Mouse (Mus musculus) intestine, embryonic 14.5 days (tissue): ENCODE results near the gene Mkrn3. TPM values are rescaled to one million over a fixed set of nuclear protein-coding genes. Genes with fewer than 3 reads are reported as not detected.

Experiments
- polyA plus RNA-seq: library from polyadenylated mRNA; unstranded; fragments of >200 nt; fragmentation: Nextera tagmentation; extraction: Ambion mirVana; gene quantifications from 2 replicates; pipeline ENCODE4 v1.2.1, GENCODE M21; 2014

Gene Mkrn3
- polyA plus RNA-seq, 1 experiment from 2014 or later, result 5.3 TPM

Other genes with a start within 250 kb of the Mkrn3 start
- gene Ndn, start 73.6 kb downstream of the Mkrn3 start, polyA plus RNA-seq, result 76.1 and 82.9 TPM in 2 replicates
- gene Magel2, start 43.1 kb downstream of the Mkrn3 start, polyA plus RNA-seq, result 0.83 and 1.1 TPM in 2 replicates
- 26.4 and 31.1 TPM in 2 replicates for gene Peg12, start 44.4 kb upstream of the Mkrn3 start, polyA plus RNA-seq